Mouse (Mus musculus) embryonic facial prominence, embryonic 13.5 days (tissue): ENCODE data around the gene Ccnk. TPM values are rescaled to one million over a fixed set of nuclear protein-coding genes. Genes with fewer than 3 reads are reported as not detected.

Source experiments
- ATAC-seq: fragments of 200-750 bp; cut with Nextera tagmentation; 2 replicates; pipeline ENCODE4 v1.8.0; 2017; ENCODE audit warnings: low read depth; ENCODE audit not compliant: insufficient number of reproducible peaks, insufficient read depth, low FRiP score, low TSS enrichment
- H3K27ac ChIP-seq: fragments of 300-500 bp; sonication (generic); 2 replicates; pipeline ENCODE4 v1.5.1; 2015; ENCODE audit warnings: moderate library complexity, mild to moderate bottlenecking, inconsistent platforms
- H3K27me3 ChIP-seq: fragments of 300-500 bp; sonication (generic); 2 replicates; pipeline ENCODE4 v1.6.1; 2015; ENCODE audit warnings: mild to moderate bottlenecking, inconsistent platforms
- H3K36me3 ChIP-seq: fragments of 300-500 bp; sonication (generic); 2 replicates; pipeline ENCODE4 v1.6.1; 2015; ENCODE audit warnings: mild to moderate bottlenecking, inconsistent platforms
- H3K4me1 ChIP-seq: fragments of 300-500 bp; sonication (generic); 2 replicates; pipeline ENCODE4 v1.6.1; 2015; ENCODE audit warnings: inconsistent platforms
- H3K4me2 ChIP-seq: fragments of 300-500 bp; sonication (generic); 2 replicates; pipeline ENCODE4 v1.6.1; 2015; ENCODE audit warnings: moderate library complexity, mild to moderate bottlenecking, inconsistent platforms
- H3K4me3 ChIP-seq: fragments of 300-500 bp; sonication (generic); 2 replicates; pipeline ENCODE4 v1.5.1; 2015; ENCODE audit warnings: mild to moderate bottlenecking, inconsistent platforms
- H3K9ac ChIP-seq: fragments of 300-500 bp; sonication (generic); 2 replicates; pipeline ENCODE4 v1.6.1; 2015; ENCODE audit warnings: mild to moderate bottlenecking, inconsistent platforms
- H3K9me3 ChIP-seq: fragments of 300-500 bp; sonication (generic); 2 replicates; pipeline ENCODE4 v1.6.1; 2016; ENCODE audit warnings: inconsistent platforms
- WGBS: fragments of 180-500 bp; shearing (Covaris S2); methylation state at CpG from one replicate; pipeline ENCODE4 v1.1.7; 2015; ENCODE audit warnings: mixed read lengths; 5-methylcytosine and 5-hydroxymethylcytosine counted together
- polyA plus RNA-seq: library from polyadenylated mRNA; unstranded; fragments of >200 nt; fragmentation: Nextera tagmentation; extraction: Ambion mirVana; gene quantifications from 2 replicates; pipeline ENCODE4 v1.2.1, GENCODE M21; 2015

The Ccnk gene
- polyA plus RNA-seq, result 4.4 and 4.8 TPM in 2 replicates

GRCm38 (mm10) chr12:108179321-108180266 lies at the start of gene Ccnk:
Gene Ccnk, plus strand, starts transcription at chr12:108179579.
- Histone ChIP-seq H3K4me2 (peak within 1 kb of the TSS; percentile 81), H3K9me3 (no peaks in the 10 kb centered on the region), H3K27ac (peak within 1 kb of the TSS; percentile 91), H3K27me3 (no peaks in the 10 kb centered on the region), H3K4me1 (peaks cover 27% of the 10 kb centered on the region), H3K36me3 (peaks cover 18% of the 10 kb centered on the region), H3K9ac (peak within 1 kb of the TSS; percentile 97), H3K4me3 (peak within 1 kb of the TSS; percentile 100)
- peak; percentile 98 for ATAC-seq
- WGBS, result under 1% methylated on average over 79 of the region's 82 CpGs

DNA sequence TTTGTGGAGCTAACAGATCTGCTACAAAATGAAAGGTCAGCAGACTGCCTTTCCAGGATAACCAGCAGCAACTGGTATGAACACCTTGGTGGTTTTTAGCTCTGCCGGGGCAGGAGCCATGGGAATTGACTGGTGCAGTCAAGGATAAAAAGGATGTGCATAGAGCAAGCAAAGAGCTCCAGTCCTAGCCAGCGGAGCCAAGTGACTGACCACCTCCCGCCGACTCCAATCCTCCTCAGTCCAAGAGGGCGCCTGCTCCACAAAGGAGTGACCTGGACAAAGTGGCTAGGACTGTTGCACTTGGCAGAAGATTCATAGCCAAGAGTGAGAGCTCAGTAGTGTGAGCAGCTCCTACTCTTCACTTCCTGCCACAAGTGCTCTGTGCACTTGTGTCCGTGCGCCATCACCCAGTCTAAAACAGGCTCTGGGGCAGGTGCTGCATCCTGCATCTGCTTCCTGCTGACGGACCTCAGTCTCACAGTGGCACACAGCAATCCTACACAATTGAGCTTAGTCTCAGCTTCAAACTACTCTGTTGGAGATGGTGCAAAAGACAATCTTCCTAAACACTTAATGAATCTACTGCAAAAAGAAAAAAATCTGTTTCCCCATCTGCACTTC lies 46.8 kb upstream of the Ccnk start:
- Histone ChIP-seq H3K9ac (no peak overlapping the region), H3K36me3 (peaks cover 62% of the 10 kb centered on the region), H3K4me1 (no peaks in the 10 kb centered on the region), H3K9me3 (no peaks in the 10 kb centered on the region; the same call in 1 of the 2 replicates), H3K27me3 (no peaks in the 10 kb centered on the region), H3K4me3 (no peak overlapping the region), H3K4me2 (no peak overlapping the region), H3K27ac (no peak overlapping the region)
- no peak for ATAC-seq
- 92% methylated on average over 8 of the region's 8 CpGs for WGBS

DNA sequence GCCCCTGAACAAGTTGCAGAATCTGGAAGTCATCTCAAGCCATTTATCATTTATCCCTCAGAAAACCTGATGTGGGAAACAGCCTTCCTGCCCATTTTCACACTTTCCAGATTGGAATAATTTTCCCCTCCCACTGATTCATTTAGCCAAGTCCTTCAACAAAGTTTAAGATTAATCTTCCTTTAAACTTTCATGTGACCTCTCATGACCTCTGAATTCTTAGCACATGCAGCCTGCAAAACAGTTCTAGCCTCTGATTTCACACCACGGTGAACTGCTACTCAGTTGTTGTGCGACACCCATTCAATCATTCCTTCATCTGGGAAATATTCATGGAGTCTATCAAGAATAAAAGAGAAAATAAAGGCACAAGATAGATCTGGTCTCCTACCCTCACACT lies 46.2 kb upstream of the Ccnk start:
- Histone ChIP-seq H3K36me3 (peaks cover 59% of the 10 kb centered on the region), H3K9me3 (no peaks in the 10 kb centered on the region; the same call in 1 of the 2 replicates), H3K4me2 (no peak overlapping the region), H3K4me3 (no peak overlapping the region), H3K27me3 (no peaks in the 10 kb centered on the region), H3K27ac (no peak overlapping the region), H3K9ac (no peak overlapping the region), H3K4me1 (no peaks in the 10 kb centered on the region)
- WGBS, result 75% methylated on average over 2 of the region's 2 CpGs
- no peak for ATAC-seq

- Histone ChIP-seq H3K9ac (no peak overlapping the region), H3K9me3 (no peaks in the 10 kb centered on the region), H3K36me3 (peaks cover 50% of the 10 kb centered on the region), H3K4me3 (no peak overlapping the region), H3K27me3 (no peaks in the 10 kb centered on the region), H3K27ac (no peak overlapping the region), H3K4me1 (no peaks in the 10 kb centered on the region), H3K4me2 (no peak overlapping the region)
- WGBS, result 79% methylated on average over 6 of the region's 6 CpGs
- ATAC-seq, result no peak
These were observed 43.7 kb upstream of the Ccnk start for GRCm38 (mm10) chr12:108135610-108136208.

DNA sequence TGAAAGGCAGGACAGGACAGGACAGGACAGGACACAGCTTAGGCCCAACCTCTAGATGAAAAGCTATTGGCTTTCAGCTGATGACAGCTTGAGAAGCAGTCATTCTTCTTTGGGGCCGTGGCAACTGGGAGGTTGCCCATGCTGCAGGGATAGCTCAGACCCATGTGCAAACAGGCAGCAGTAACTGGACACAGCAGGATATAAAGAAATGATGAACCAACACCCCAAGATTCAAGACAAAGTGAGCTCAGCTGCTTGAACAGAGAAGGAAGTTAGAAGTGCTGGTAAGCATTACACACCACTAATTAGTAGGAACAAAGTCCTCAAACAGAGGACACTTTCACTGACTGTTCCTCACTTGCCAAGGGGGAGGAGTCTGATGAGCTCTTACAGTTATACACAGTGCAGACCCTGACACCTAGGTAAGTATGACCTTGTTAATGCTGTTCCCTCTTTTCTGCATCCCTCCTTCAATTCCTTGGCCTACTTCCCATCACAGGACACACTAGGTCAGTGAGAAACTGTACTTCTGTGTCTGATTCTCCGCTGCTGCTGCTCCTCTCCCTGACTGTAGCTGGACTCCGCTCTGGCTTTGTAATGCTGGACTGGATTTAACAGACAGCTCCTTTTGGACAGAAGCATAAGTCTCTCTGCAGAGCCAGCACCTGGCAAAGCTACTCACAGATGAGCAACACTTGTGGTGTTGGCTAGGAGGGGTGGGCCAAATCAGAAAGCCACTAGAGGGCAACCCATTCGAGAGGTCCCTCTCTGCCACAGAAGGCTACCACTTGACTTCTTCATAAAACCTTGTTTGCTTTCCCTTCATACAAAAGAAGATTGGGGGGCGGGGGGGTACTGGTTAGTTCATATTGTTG lies 35.5 kb upstream of the Ccnk start:
- H3K9ac ChIP-seq, result no peak overlapping the region
- WGBS, result 88% methylated on average over 5 of the region's 5 CpGs
- H3K4me2 ChIP-seq, result no peak overlapping the region
- H3K4me3 ChIP-seq, result no peak overlapping the region
- ATAC-seq, result no peak
- H3K27ac ChIP-seq, result no peak overlapping the region
- no peaks in the 10 kb centered on the region for H3K27me3 ChIP-seq
- peaks cover 65% of the 10 kb centered on the region for H3K36me3 ChIP-seq
- H3K9me3 ChIP-seq, result no peaks in the 10 kb centered on the region
- no peaks in the 10 kb centered on the region for H3K4me1 ChIP-seq

GRCm38 (mm10) chr12:108145198-108145597 lies 34.2 kb upstream of the Ccnk start:
- no peak overlapping the region for H3K27ac ChIP-seq
- no peaks in the 10 kb centered on the region for H3K27me3 ChIP-seq
- H3K9ac ChIP-seq, result no peak overlapping the region
- 93% methylated on average over 3 of the region's 3 CpGs for WGBS
- H3K4me3 ChIP-seq, result no peak overlapping the region
- no peaks in the 10 kb centered on the region for H3K9me3 ChIP-seq
- ATAC-seq, result no peak
- no peak overlapping the region for H3K4me2 ChIP-seq
- peaks cover 63% of the 10 kb centered on the region for H3K36me3 ChIP-seq
- no peaks in the 10 kb centered on the region for H3K4me1 ChIP-seq

- no peak overlapping the region for H3K4me3 ChIP-seq
- H3K27me3 ChIP-seq, result no peaks in the 10 kb centered on the region
- H3K36me3 ChIP-seq, result peaks cover 71% of the 10 kb centered on the region
- no peaks in the 10 kb centered on the region for H3K4me1 ChIP-seq
- H3K4me2 ChIP-seq, result no peak overlapping the region
- no peak overlapping the region for H3K9ac ChIP-seq
- no peaks in the 10 kb centered on the region for H3K9me3 ChIP-seq
- H3K27ac ChIP-seq, result no peak overlapping the region
- no peak for ATAC-seq
- 76% methylated on average over 3 of the region's 3 CpGs for WGBS
These were observed 29.6 kb upstream of the Ccnk start for GRCm38 (mm10) chr12:108149764-108150163.

DNA sequence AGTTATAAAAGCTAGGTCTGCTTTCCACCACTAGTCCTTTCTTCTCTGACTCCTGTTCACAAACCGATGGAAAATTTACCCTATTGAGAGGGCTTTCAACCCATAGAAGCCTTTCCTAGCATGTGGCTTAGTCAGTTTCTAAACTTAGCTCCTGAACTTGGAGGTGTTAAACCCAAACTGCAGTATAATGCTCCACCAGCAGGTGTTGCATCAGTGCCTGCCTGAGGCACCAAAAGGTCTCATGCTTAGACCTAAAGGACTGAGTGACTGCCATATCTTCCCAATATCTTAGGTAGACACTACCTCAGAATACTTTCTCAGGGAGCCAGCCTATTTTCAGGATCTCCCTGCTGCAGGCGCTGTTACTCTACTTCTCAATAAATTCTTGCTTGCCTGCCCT lies 26.6 kb upstream of the Ccnk start:
- H3K4me1 ChIP-seq, result no peaks in the 10 kb centered on the region
- H3K36me3 ChIP-seq, result peaks cover 63% of the 10 kb centered on the region
- no peak overlapping the region for H3K27ac ChIP-seq
- H3K9me3 ChIP-seq, result no peaks in the 10 kb centered on the region
- H3K27me3 ChIP-seq, result no peaks in the 10 kb centered on the region
- whole genome bisulfite sequencing, result 91% methylated on average over 2 of the region's 2 CpGs
- ATAC-seq, result no peak
- H3K4me2 ChIP-seq, result no peak overlapping the region
- no peak overlapping the region for H3K9ac ChIP-seq
- no peak overlapping the region for H3K4me3 ChIP-seq

GRCm38 (mm10) chr12:108159863-108160262 lies 19.5 kb upstream of the Ccnk start:
- no peak overlapping the region for H3K27ac ChIP-seq
- no peaks in the 10 kb centered on the region for H3K4me1 ChIP-seq
- peaks cover 74% of the 10 kb centered on the region for H3K36me3 ChIP-seq
- no peaks in the 10 kb centered on the region for H3K9me3 ChIP-seq
- no peak overlapping the region for H3K4me2 ChIP-seq
- no peak for ATAC-seq
- no peaks in the 10 kb centered on the region for H3K27me3 ChIP-seq
- H3K9ac ChIP-seq, result no peak overlapping the region
- H3K4me3 ChIP-seq, result no peak overlapping the region

DNA sequence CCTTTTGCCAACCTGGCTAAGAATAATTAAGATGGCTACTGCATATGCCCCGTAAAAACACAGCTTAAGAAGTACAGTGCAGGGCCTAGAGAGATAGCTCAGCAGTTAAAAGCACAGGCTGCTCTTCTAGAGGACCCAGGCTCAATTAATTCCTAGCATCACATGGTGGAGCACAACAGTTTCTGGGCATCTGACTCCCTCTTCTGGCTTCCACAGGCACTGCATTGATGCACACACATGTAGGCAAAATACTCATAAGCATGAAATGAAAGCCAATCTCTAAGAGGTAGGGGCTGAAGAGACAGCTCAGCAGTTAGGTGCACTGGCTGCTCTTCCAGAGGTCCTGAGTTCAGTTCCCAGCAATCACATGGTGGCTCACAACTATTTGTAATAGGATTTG lies 17.3 kb upstream of the Ccnk start:
- ATAC-seq, result no peak
- Histone ChIP-seq H3K27ac (no peak overlapping the region), H3K4me2 (no peak overlapping the region), H3K4me1 (no peaks in the 10 kb centered on the region), H3K36me3 (peaks cover 63% of the 10 kb centered on the region), H3K9me3 (no peaks in the 10 kb centered on the region), H3K9ac (no peak overlapping the region), H3K4me3 (no peak overlapping the region), H3K27me3 (no peaks in the 10 kb centered on the region)
- 91% methylated on average over 1 of the region's 1 CpGs for WGBS

DNA sequence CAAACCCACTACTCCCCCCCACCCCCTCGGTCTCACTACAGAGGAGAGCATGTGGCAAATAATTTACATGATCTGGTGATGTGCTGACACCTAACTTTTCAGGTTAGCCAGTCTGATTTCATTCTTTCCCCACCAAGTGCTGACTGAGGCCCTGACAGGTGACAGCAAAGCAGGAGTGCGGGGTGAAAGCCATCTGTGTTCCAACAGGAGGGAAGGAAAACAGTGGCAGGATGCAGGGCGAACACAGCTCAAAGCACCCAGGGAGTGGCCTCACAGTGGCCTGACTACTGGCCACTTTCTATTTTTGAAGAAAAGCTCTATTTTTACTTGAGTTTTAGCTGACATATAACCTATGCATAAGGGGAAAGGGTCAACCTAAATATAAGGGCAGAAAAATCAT lies 15.7 kb upstream of the Ccnk start:
- no peaks in the 10 kb centered on the region for H3K4me1 ChIP-seq
- H3K9me3 ChIP-seq, result no peaks in the 10 kb centered on the region
- H3K4me2 ChIP-seq, result no peak overlapping the region
- peaks cover 55% of the 10 kb centered on the region for H3K36me3 ChIP-seq
- H3K9ac ChIP-seq, result no peak overlapping the region
- no peak overlapping the region for H3K27ac ChIP-seq
- no peak for ATAC-seq
- 82% methylated on average over 3 of the region's 3 CpGs for WGBS
- no peak overlapping the region for H3K4me3 ChIP-seq
- H3K27me3 ChIP-seq, result no peaks in the 10 kb centered on the region
